Comparison of ENCODE assay signal across 9 mouse cellular contexts in genomic region chr9:39602536-39603332, GRCm38 (mm10). TPM values are rescaled to one million over a fixed set of nuclear protein-coding genes. Genes with fewer than 3 reads are reported as not detected.
DNase-seq lines count a peak whose midpoint lies in the region; ATAC-seq lines count a peak whose summit lies in the region.
"Had no signal": no experiment of that assay in that cellular context is flagged by ENCODE, and none has a peak within 500 bp of the region (broad histone marks: within the 10 kb centered on the region; RNA-seq: fewer than 3 reads in every experiment).

No protein-coding gene starts in this region.

- H3K9ac ChIP-seq in heart, embryonic 12.5 days = peak overlapping the region; percentile 57
- H3K9ac ChIP-seq in hindbrain, embryonic 14.5 days = peak overlapping the region; percentile 54

- ATAC-seq in heart, embryonic 12.5 days (ENCODE audit: insufficient number of reproducible peaks, low FRiP score) = peak; percentile 67
- ATAC-seq in hindbrain, embryonic 14.5 days (ENCODE audit: low FRiP score) = peak; percentile 94

- H3K27me3 ChIP-seq in heart, embryonic 12.5 days (replicated peaks) = no peaks in the 10 kb centered on the region
- H3K27me3 ChIP-seq in embryonic facial prominence, embryonic 10.5 days (replicated peaks; ENCODE audit: low read depth, poor library complexity, severe bottlenecking) = peaks cover 15% of the 10 kb centered on the region; the same call in 1 of the 2 replicates
- H3K27me3 ChIP-seq in hindbrain, embryonic 14.5 days (ENCODE audit: control insufficient read depth, insufficient read depth, low read length) = 0 out of 2 replicates have a peak, but pooled peaks cover 6% of the 10 kb centered on the region

- 0 out of 2 replicates have a peak, but pooled peaks cover under 1% of the 10 kb centered on the region for H3K36me3 ChIP-seq in heart, embryonic 12.5 days
- no peaks in the 10 kb centered on the region for H3K36me3 ChIP-seq in embryonic facial prominence, embryonic 10.5 days (replicated peaks)
- H3K36me3 ChIP-seq in hindbrain, embryonic 14.5 days (replicated peaks; ENCODE audit: control insufficient read depth, insufficient read depth) = peaks cover 2% of the 10 kb centered on the region; the same call in 1 of the 2 replicates

- H3K4me3 ChIP-seq in heart, embryonic 12.5 days = peak overlapping the region; percentile 53
- H3K4me3 ChIP-seq in embryonic facial prominence, embryonic 10.5 days = peak overlapping the region; percentile 58
- H3K4me3 ChIP-seq in hindbrain, embryonic 14.5 days (replicated peaks; ENCODE audit: low read length) = peak overlapping the region; percentile 36

- no peaks in the 10 kb centered on the region for H3K4me1 ChIP-seq in heart, embryonic 12.5 days (replicated peaks)
- peaks cover 17% of the 10 kb centered on the region; the same call in 1 of the 2 replicates for H3K4me1 ChIP-seq in embryonic facial prominence, embryonic 10.5 days
- H3K4me1 ChIP-seq in hindbrain, embryonic 14.5 days (replicated peaks; ENCODE audit: control insufficient read depth, insufficient read depth, low read length) = peaks cover 5% of the 10 kb centered on the region

- no peaks in the 10 kb centered on the region for H3K9me3 ChIP-seq in heart, embryonic 12.5 days (replicated peaks)
- H3K9me3 ChIP-seq in embryonic facial prominence, embryonic 10.5 days = no peaks in the 10 kb centered on the region
- H3K9me3 ChIP-seq in hindbrain, embryonic 14.5 days (ENCODE audit: control insufficient read depth, low read length) = no peaks in the 10 kb centered on the region

- H3K4me2 ChIP-seq in heart, embryonic 12.5 days = peak overlapping the region; percentile 79
- peak overlapping the region; percentile 87 for H3K4me2 ChIP-seq in hindbrain, embryonic 14.5 days (replicated peaks)

- under 1% methylated on average over 19 of the region's 19 CpGs for WGBS in heart, embryonic 12.5 days
- WGBS in embryonic facial prominence, embryonic 10.5 days = under 1% methylated on average over 19 of the region's 19 CpGs
- WGBS in hindbrain, embryonic 14.5 days = under 1% methylated on average over 19 of the region's 19 CpGs

- no peak for DNase-seq in heart, postnatal 4 days
- peak; percentile 71 for DNase-seq in embryonic facial prominence, embryonic 10.5 days (ENCODE audit: low spot score)
- DNase-seq in hindbrain, embryonic 14.5 days (ENCODE audit: low spot score) = peak; percentile 76
- DNase-seq in liver = peak; percentile 21
- DNase-seq in right cerebral cortex, postnatal 14 days = peak; percentile 42
- no peak for DNase-seq in cerebellum, adult 11 months
- DNase-seq in urinary bladder, adult 18-20 months (ENCODE audit: low spot score in 2 of 2) = no peak

- peak overlapping the region; percentile 15; the same call in 1 of the 2 replicates for H3K27ac ChIP-seq in heart, embryonic 12.5 days (ENCODE audit: poor library complexity, severe bottlenecking)
- peak overlapping the region; percentile 44; the same call in 1 of the 2 replicates for H3K27ac ChIP-seq in embryonic facial prominence, embryonic 10.5 days (replicated peaks)
- H3K27ac ChIP-seq in hindbrain, embryonic 14.5 days = peak overlapping the region; percentile 47

RNA-seq across cellular contexts. Expression of gene AW551984, which starts 1.5 kb away (rescaled TPM):
- polyA plus RNA-seq in heart, embryonic 12.5 days (2016; fragmentation: Nextera tagmentation; extraction: Ambion mirVana) = 11.0 and 11.4 TPM in 2 replicates
- 1 to 10 TPM; 7.8 to 8.0 TPM for total RNA-seq in heart, postnatal 4 days (2021)
- 6.8 and 10.4 TPM in 2 replicates for polyA plus RNA-seq in embryonic facial prominence, embryonic 10.5 days (2016; fragmentation: Nextera tagmentation; extraction: Ambion mirVana)
- 164 and 235 TPM in 2 replicates for polyA plus RNA-seq in hindbrain, embryonic 14.5 days (2014; fragmentation: Nextera tagmentation; extraction: Ambion mirVana)

RNA-seq across cellular contexts. Expression of gene Olfr148, which starts 7.7 kb away (rescaled TPM):
- not detected in 2 replicates for polyA plus RNA-seq in heart, embryonic 12.5 days (2016; fragmentation: Nextera tagmentation; extraction: Ambion mirVana)
- not detected for total RNA-seq in heart, postnatal 4 days (2021)
- polyA plus RNA-seq in embryonic facial prominence, embryonic 10.5 days (2016; fragmentation: Nextera tagmentation; extraction: Ambion mirVana) = not detected in 2 replicates
- not detected in 2 replicates for polyA plus RNA-seq in hindbrain, embryonic 14.5 days (2014; fragmentation: Nextera tagmentation; extraction: Ambion mirVana)
- total RNA-seq: heart, adult 18-20 months had no signal

RNA-seq across cellular contexts. Expression of gene Olfr960, which starts 18.4 kb away (rescaled TPM):
- polyA plus RNA-seq in heart, embryonic 12.5 days (2016; fragmentation: Nextera tagmentation; extraction: Ambion mirVana) = not detected in 2 replicates
- not detected for total RNA-seq in heart, postnatal 4 days (2021)
- not detected in 2 replicates for polyA plus RNA-seq in embryonic facial prominence, embryonic 10.5 days (2016; fragmentation: Nextera tagmentation; extraction: Ambion mirVana)
- not detected in 2 replicates for polyA plus RNA-seq in hindbrain, embryonic 14.5 days (2014; fragmentation: Nextera tagmentation; extraction: Ambion mirVana)
- total RNA-seq: heart, adult 18-20 months had no signal

RNA-seq across cellular contexts. Expression of gene Olfr959, which starts 27.4 kb away (rescaled TPM):
- not detected in 2 replicates for polyA plus RNA-seq in heart, embryonic 12.5 days (2016; fragmentation: Nextera tagmentation; extraction: Ambion mirVana)
- not detected for total RNA-seq in heart, postnatal 4 days (2021)
- polyA plus RNA-seq in embryonic facial prominence, embryonic 10.5 days (2016; fragmentation: Nextera tagmentation; extraction: Ambion mirVana) = not detected in 2 replicates
- not detected in 2 replicates for polyA plus RNA-seq in hindbrain, embryonic 14.5 days (2014; fragmentation: Nextera tagmentation; extraction: Ambion mirVana)
- total RNA-seq: heart, adult 18-20 months had no signal

RNA-seq across cellular contexts. Expression of gene Olfr961, which starts 42.2 kb away (rescaled TPM):
- polyA plus RNA-seq in heart, embryonic 12.5 days (2016; fragmentation: Nextera tagmentation; extraction: Ambion mirVana) = not detected in 2 replicates
- not detected for total RNA-seq in heart, postnatal 4 days (2021)
- polyA plus RNA-seq in embryonic facial prominence, embryonic 10.5 days (2016; fragmentation: Nextera tagmentation; extraction: Ambion mirVana) = not detected in 2 replicates
- polyA plus RNA-seq in hindbrain, embryonic 14.5 days (2014; fragmentation: Nextera tagmentation; extraction: Ambion mirVana) = not detected in 2 replicates
- total RNA-seq: heart, adult 18-20 months had no signal

Comparison
In these comparisons a context has a peak if more than half of its experiments do, and no peak if none do; other contexts are left out.
1. DNase-seq: peak in embryonic facial prominence, embryonic 10.5 days (single experiment), hindbrain, embryonic 14.5 days (single experiment), liver (single experiment) and right cerebral cortex, postnatal 14 days (single experiment); none in heart, postnatal 4 days (single experiment), cerebellum, adult 11 months (single experiment) and urinary bladder, adult 18-20 months (0 of 2).
2. RNA of gene AW551984, which starts 1.5 kb away (polyA plus RNA-seq): 164 to 235 TPM in hindbrain, embryonic 14.5 days; 11.0 to 11.4 TPM in heart, embryonic 12.5 days and 6.8 to 10.4 TPM in embryonic facial prominence, embryonic 10.5 days; every median in the first group is over 10 times any median in the second.
3. Peak in every context shown above with its lines, with median percentiles within 50 percentile points of each other: H3K27ac ChIP-seq and H3K4me3 ChIP-seq.